Mouse (Mus musculus): ENCODE data around the gene Sox4.

DNA sequence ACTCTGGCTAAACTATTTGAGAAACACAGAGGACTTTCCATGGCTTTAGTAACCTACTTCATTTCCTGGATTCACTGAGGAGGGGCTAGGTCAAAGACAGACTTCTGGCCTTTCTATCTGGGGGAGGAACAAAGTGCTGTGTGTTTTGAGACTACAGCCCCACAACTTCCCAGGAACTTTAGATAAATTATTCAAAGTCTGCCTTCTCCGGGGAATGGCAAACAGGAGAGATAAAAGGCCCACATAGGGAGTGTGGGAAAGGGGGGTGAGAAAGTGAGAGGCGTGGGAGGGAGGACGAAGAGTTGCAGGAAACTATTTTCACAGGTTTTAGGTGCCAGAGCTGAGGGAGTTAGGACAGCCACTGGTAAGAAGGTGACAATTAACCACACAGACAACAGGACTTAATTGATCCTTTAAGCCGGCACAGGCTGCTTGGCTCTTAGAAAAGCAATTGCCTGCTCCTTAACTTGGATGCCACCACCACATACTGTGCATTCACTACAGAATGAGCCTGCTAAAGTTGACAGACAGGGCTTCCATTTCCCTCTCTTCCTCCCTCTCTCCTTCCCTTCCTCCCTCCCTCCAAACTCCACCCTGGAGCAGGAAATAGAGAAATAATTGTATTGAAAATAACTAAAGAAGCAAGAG, 11.4 kb downstream of the Sox4 start:
- TF ChIP-seq POLR2A (IDR thresholded peaks at IDR 0.05; ENCODE audit: borderline replicate concordance, extremely low read depth, insufficient read depth, insufficient read length, poor library complexity, severe bottlenecking) (no peak), CTCF (IDR thresholded peaks at IDR 0.05; ENCODE audit: borderline replicate concordance, extremely low read depth, insufficient read depth, insufficient read length) (no peak)

Data from brain, embryonic 14.5 days (tissue).